Mouse (Mus musculus): ENCODE measurements around the gene Thada.

DNA sequence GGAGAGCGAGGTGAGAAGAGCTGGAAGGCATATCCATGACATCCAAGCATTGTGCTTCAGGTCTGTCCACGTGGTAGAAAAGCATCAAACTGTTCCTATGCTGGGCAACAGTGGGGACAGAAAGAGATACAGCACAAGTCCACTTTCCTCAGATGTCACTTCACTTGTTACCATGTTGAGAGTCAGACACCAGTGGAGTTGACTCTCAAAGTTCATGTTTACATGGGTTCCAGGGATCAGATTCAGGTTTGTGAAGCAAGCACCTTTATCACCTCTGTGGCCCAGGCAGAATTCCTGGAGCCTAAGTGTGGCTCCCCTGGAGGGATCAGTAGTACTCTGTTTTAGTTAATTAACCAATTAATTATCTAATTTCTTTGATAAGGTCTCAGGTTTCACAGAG lies 232.2 kb downstream of the Thada start:
- TF ChIP-seq POLR2A (IDR thresholded peaks at IDR 0.05; ENCODE audit: borderline replicate concordance, insufficient read depth, low read length) (no peak), CTCF (IDR thresholded peaks at IDR 0.05; ENCODE audit: borderline replicate concordance, insufficient read depth, low read depth, low read length) (no peak)

All from cerebellum, adult 2 months (tissue).